8 mouse cellular contexts compared by ENCODE assay signal in genomic region chr17:28517956-28518614, GRCm38 (mm10). TPM values are rescaled to one million over a fixed set of nuclear protein-coding genes. Genes with fewer than 3 reads are reported as not detected.
DNase-seq lines count a peak whose midpoint lies in the region; ATAC-seq and TF ChIP-seq lines count a peak whose summit lies in the region.

No protein-coding gene starts in this region.

- in situ Hi-C loops in ES-E14 (cut with MboI; ENCODE audit: low sequenced_read_pairs in 2 of 2, unreplicated experiment in 2 of 2) = no loop called here

- peak overlapping the region; percentile 96 for H3K4me2 ChIP-seq in forebrain, postnatal 0 days (ENCODE audit: low read depth)
- H3K4me2 ChIP-seq in hindbrain, embryonic 11.5 days (replicated peaks; ENCODE audit: low read depth, low read length) = peak overlapping the region; percentile 86
- H3K4me2 ChIP-seq in lung, postnatal 0 days (replicated peaks; ENCODE audit: low read depth, low read length) = peak overlapping the region; percentile 73

- H3K9me3 ChIP-seq in ES-E14 (ENCODE audit: control insufficient read depth, insufficient read depth, low read depth, low read length) = no peaks in the 10 kb centered on the region
- H3K9me3 ChIP-seq in forebrain, postnatal 0 days (ENCODE audit: low read length) = no peaks in the 10 kb centered on the region
- no peaks in the 10 kb centered on the region for H3K9me3 ChIP-seq in hindbrain, embryonic 11.5 days (ENCODE audit: control insufficient read depth, low read length)
- H3K9me3 ChIP-seq in lung, postnatal 0 days (ENCODE audit: low read length) = no peaks in the 10 kb centered on the region

- H3K27me3 ChIP-seq in forebrain, postnatal 0 days (ENCODE audit: insufficient read depth, low read length) = no peaks in the 10 kb centered on the region
- peaks cover 9% of the 10 kb centered on the region; the same call in 1 of the 2 replicates for H3K27me3 ChIP-seq in hindbrain, embryonic 11.5 days (ENCODE audit: control insufficient read depth, insufficient read depth, low read length)
- no peaks in the 10 kb centered on the region for H3K27me3 ChIP-seq in lung, postnatal 0 days (replicated peaks; ENCODE audit: insufficient read depth, low read length)

- peak overlapping the region; percentile 80 for H3K9ac ChIP-seq in ES-E14 (ENCODE audit: insufficient read depth, low read depth, low read length, poor library complexity, severe bottlenecking)
- H3K9ac ChIP-seq in forebrain, postnatal 0 days = peak overlapping the region; percentile 75
- H3K9ac ChIP-seq in hindbrain, embryonic 11.5 days (ENCODE audit: low read depth, low read length) = peak overlapping the region; percentile 73
- H3K9ac ChIP-seq in lung, postnatal 0 days (replicated peaks; ENCODE audit: low read depth) = peak overlapping the region; percentile 50

- no peak; the same call in 1 of the 2 replicates for TF ChIP-seq EP300 in lung, postnatal 0 days (IDR thresholded peaks at IDR 0.05)

- TF ChIP-seq CTCF in forebrain, postnatal 0 days (IDR thresholded peaks at IDR 0.05; ENCODE audit: low read depth) = no peak
- peak; percentile 8; the same call in 1 of the 2 replicates for TF ChIP-seq CTCF in lung, postnatal 0 days (IDR thresholded peaks at IDR 0.05)

- WGBS in forebrain, postnatal 0 days = 2% methylated on average over 36 of the region's 46 CpGs
- WGBS in hindbrain, embryonic 11.5 days = under 1% methylated on average over 44 of the region's 46 CpGs
- WGBS in lung, postnatal 0 days = 1% methylated on average over 39 of the region's 46 CpGs

- H3K36me3 ChIP-seq in ES-E14 (ENCODE audit: control insufficient read depth, insufficient read depth, low read length, poor library complexity, severe bottlenecking) = no peaks in the 10 kb centered on the region
- H3K36me3 ChIP-seq in forebrain, postnatal 0 days (ENCODE audit: insufficient read depth) = no peaks in the 10 kb centered on the region
- no peaks in the 10 kb centered on the region for H3K36me3 ChIP-seq in hindbrain, embryonic 11.5 days (ENCODE audit: control insufficient read depth, insufficient read depth, low read length)
- H3K36me3 ChIP-seq in lung, postnatal 0 days (ENCODE audit: insufficient read depth, low read length) = no peaks in the 10 kb centered on the region

- H3K27ac ChIP-seq in ES-E14 (ENCODE audit: insufficient read depth, low read depth, low read length, poor library complexity, severe bottlenecking) = no peak overlapping the region; the same call in 1 of the 2 replicates
- H3K27ac ChIP-seq in forebrain, postnatal 0 days (ENCODE audit: low read depth, low read length) = peak overlapping the region; percentile 73
- no peak overlapping the region for H3K27ac ChIP-seq in hindbrain, embryonic 11.5 days (ENCODE audit: low read depth, low read length)
- H3K27ac ChIP-seq in lung, postnatal 0 days (ENCODE audit: low read length) = peak overlapping the region; percentile 97

- H3K4me1 ChIP-seq in ES-E14 (ENCODE audit: control insufficient read depth in 2 of 2, insufficient read depth in 2 of 2, low read length in 2 of 2, poor library complexity in 1 of 2) = peaks cover 4 to 19% of the 10 kb centered on the region in 2 experiments; a peak in 3 of 4 replicates
- peaks cover 11% of the 10 kb centered on the region; the same call in 1 of the 2 replicates for H3K4me1 ChIP-seq in forebrain, postnatal 0 days (ENCODE audit: insufficient read depth)
- H3K4me1 ChIP-seq in hindbrain, embryonic 11.5 days (replicated peaks; ENCODE audit: control insufficient read depth, insufficient read depth, low read length) = 0 out of 2 replicates have a peak, but pooled peaks cover 2% of the 10 kb centered on the region
- peaks cover 42% of the 10 kb centered on the region for H3K4me1 ChIP-seq in lung, postnatal 0 days (ENCODE audit: insufficient read depth, low read depth, low read length)

- no peak for DNase-seq in ES-E14 (ENCODE audit: low read depth, low spot score)
- DNase-seq in cerebellum, adult 11-12 months = peak; percentile 81
- DNase-seq in forebrain, postnatal 0 days = peak; percentile 50
- peak; percentile 62 for DNase-seq in hindbrain, embryonic 11.5 days (ENCODE audit: low spot score)
- peak; percentile 84 to 92 for DNase-seq in layer of hippocampus, postnatal 14 days (ENCODE audit: low spot score in 2 of 2)
- peak; percentile 97 for DNase-seq in lung, postnatal 0 days (ENCODE audit: low spot score)
- DNase-seq in retina, postnatal 1 day = peak; percentile 89
- DNase-seq in thymus, postnatal 4 days = peak; percentile 83

- H3K4me3 ChIP-seq in ES-E14 (ENCODE audit: insufficient read depth in 1 of 2, low read depth in 1 of 2, low read length in 2 of 2, poor library complexity in 1 of 2, severe bottlenecking in 1 of 2) = peak overlapping the region; percentile 82 to 86
- H3K4me3 ChIP-seq in forebrain, postnatal 0 days (ENCODE audit: low read depth, low read length) = peak overlapping the region; percentile 52
- peak overlapping the region; percentile 44 for H3K4me3 ChIP-seq in hindbrain, embryonic 11.5 days (ENCODE audit: low read depth, low read length)
- peak overlapping the region; percentile 34 for H3K4me3 ChIP-seq in lung, postnatal 0 days (ENCODE audit: low read depth, low read length)

- ATAC-seq in forebrain, postnatal 0 days = peak; percentile 59
- ATAC-seq in hindbrain, embryonic 11.5 days (ENCODE audit: low FRiP score) = peak; percentile 46
- peak; percentile 79 for ATAC-seq in lung, postnatal 0 days

TF ChIP-seq in ES-E14, 5 proteins besides CTCF, POLR2A, EP300 and RAD21:
- TF ChIP-seq MAFK (IDR thresholded peaks at IDR 0.05; ENCODE audit: insufficient read depth, low read depth, low read length) (peak; percentile 50; the same call in 1 of the 2 replicates), ZNF384 (IDR thresholded peaks at IDR 0.05; ENCODE audit: low read depth, low read length) (no peak)
TF ChIP-seq in ES-E14: peak in this region for 1.

RNA-seq across cellular contexts. Expression of gene Fkbp5, which starts 0.8 kb away (rescaled TPM):
- 43.6 and 45.7 TPM in 2 replicates for total RNA-seq in ES-E14 (2012; rRNA removed)
- 26.6 and 37.3 TPM in 2 replicates for total RNA-seq in forebrain, postnatal 0 days (2014; rRNA removed)
- 18.3 and 21.1 TPM in 2 replicates for polyA plus RNA-seq in forebrain, postnatal 0 days (2015; fragmentation: Nextera tagmentation; extraction: Ambion mirVana)
- 11.9 and 12.1 TPM in 2 replicates for polyA plus RNA-seq in hindbrain, embryonic 11.5 days (2014; fragmentation: Nextera tagmentation; extraction: Ambion mirVana)
- 10 to 100 TPM; 65.4 to 78.1 TPM for total RNA-seq in layer of hippocampus, postnatal 14 days (2021)
- polyA plus RNA-seq in lung, postnatal 0 days (2015; fragmentation: Nextera tagmentation; extraction: Ambion mirVana) = 15.8 and 26.9 TPM in 2 replicates

RNA-seq across cellular contexts. Expression of gene Armc12, which starts 12.5 kb away (rescaled TPM):
- not detected in 2 replicates for total RNA-seq in ES-E14 (2012; rRNA removed)
- 0.15 TPM in 1 of 2 replicates, not detected in the other for total RNA-seq in forebrain, postnatal 0 days (2014; rRNA removed)
- not detected in 2 replicates for polyA plus RNA-seq in forebrain, postnatal 0 days (2015; fragmentation: Nextera tagmentation; extraction: Ambion mirVana)
- not detected in 2 replicates for polyA plus RNA-seq in hindbrain, embryonic 11.5 days (2014; fragmentation: Nextera tagmentation; extraction: Ambion mirVana)
- not detected for total RNA-seq in layer of hippocampus, postnatal 14 days (2021)
- not detected in 2 replicates for polyA plus RNA-seq in lung, postnatal 0 days (2015; fragmentation: Nextera tagmentation; extraction: Ambion mirVana)

RNA-seq across cellular contexts. Expression of gene Clpsl2, which starts 31.1 kb away (rescaled TPM):
- total RNA-seq in ES-E14 (2012; rRNA removed) = not detected in 2 replicates
- total RNA-seq in forebrain, postnatal 0 days (2014; rRNA removed) = not detected in 2 replicates
- polyA plus RNA-seq in forebrain, postnatal 0 days (2015; fragmentation: Nextera tagmentation; extraction: Ambion mirVana) = not detected in 2 replicates
- polyA plus RNA-seq in hindbrain, embryonic 11.5 days (2014; fragmentation: Nextera tagmentation; extraction: Ambion mirVana) = not detected in 2 replicates
- not detected for total RNA-seq in layer of hippocampus, postnatal 14 days (2021)
- polyA plus RNA-seq in lung, postnatal 0 days (2015; fragmentation: Nextera tagmentation; extraction: Ambion mirVana) = not detected in 2 replicates

RNA-seq across cellular contexts. Expression of gene Clps, which starts 42.5 kb away (rescaled TPM):
- 2.5 and 2.9 TPM in 2 replicates for total RNA-seq in ES-E14 (2012; rRNA removed)
- not detected in 2 replicates for total RNA-seq in forebrain, postnatal 0 days (2014; rRNA removed)
- not detected in 2 replicates for polyA plus RNA-seq in forebrain, postnatal 0 days (2015; fragmentation: Nextera tagmentation; extraction: Ambion mirVana)
- not detected in 2 replicates for polyA plus RNA-seq in hindbrain, embryonic 11.5 days (2014; fragmentation: Nextera tagmentation; extraction: Ambion mirVana)
- total RNA-seq in layer of hippocampus, postnatal 14 days (2021) = not detected
- 0.32 and 0.42 TPM in 2 replicates for polyA plus RNA-seq in lung, postnatal 0 days (2015; fragmentation: Nextera tagmentation; extraction: Ambion mirVana)

RNA-seq across cellular contexts. Expression of gene Lhfpl5, which starts 57.4 kb away (rescaled TPM):
- total RNA-seq in ES-E14 (2012; rRNA removed) = 0.76 and 1.7 TPM in 2 replicates
- total RNA-seq in forebrain, postnatal 0 days (2014; rRNA removed) = 10.6 and 11.9 TPM in 2 replicates
- 11.4 and 13.2 TPM in 2 replicates for polyA plus RNA-seq in forebrain, postnatal 0 days (2015; fragmentation: Nextera tagmentation; extraction: Ambion mirVana)
- polyA plus RNA-seq in hindbrain, embryonic 11.5 days (2014; fragmentation: Nextera tagmentation; extraction: Ambion mirVana) = 2.0 and 2.2 TPM in 2 replicates
- total RNA-seq in layer of hippocampus, postnatal 14 days (2021) = 1 to 10 TPM; 2.7 to 3.4 TPM
- polyA plus RNA-seq in lung, postnatal 0 days (2015; fragmentation: Nextera tagmentation; extraction: Ambion mirVana) = 0.07 and 0.25 TPM in 2 replicates

Comparison
In these comparisons a context has a peak if more than half of its experiments do, and no peak if none do; other contexts are left out.
1. H3K27ac ChIP-seq: peak in forebrain, postnatal 0 days (single experiment) and lung, postnatal 0 days (single experiment); none in ES-E14 (single experiment) and hindbrain, embryonic 11.5 days (single experiment).
2. H3K4me3 ChIP-seq: peak in every context shown above with its lines; median percentile 84 in ES-E14; 52 in forebrain, postnatal 0 days; 44 in hindbrain, embryonic 11.5 days; 34 in lung, postnatal 0 days.
3. Peak in every context shown above with its lines, with median percentiles within 50 percentile points of each other: H3K9ac ChIP-seq, ATAC-seq and H3K4me2 ChIP-seq.